Mouse (Mus musculus) cortical plate, adult 2 months (tissue): Measurements from ENCODE around the gene Cfap20. TPM values are rescaled to one million over a fixed set of nuclear protein-coding genes. Genes with fewer than 3 reads are reported as not detected.

Source experiments
- H3K27ac ChIP-seq: fragments of 200-500 bp; 2 replicates; pipeline ENCODE4 v1.5.1; 2012; ENCODE audit warnings: low read length, control low read depth, inconsistent platforms; ENCODE audit not compliant: insufficient read depth
- H3K4me1 ChIP-seq: fragments of 200-500 bp; 2 replicates; pipeline ENCODE4 v1.6.1; 2011; ENCODE audit warnings: low read length; ENCODE audit not compliant: control insufficient read depth, insufficient read depth
- H3K4me3 ChIP-seq: fragments of 200-500 bp; 2 replicates; pipeline ENCODE4 v1.5.1; 2011; ENCODE audit warnings: mild to moderate bottlenecking, low read length, control low read depth; ENCODE audit not compliant: insufficient read depth
- CTCF ChIP-seq: fragments of 200-500 bp; IDR thresholded peaks from 2 replicates; pipeline ENCODE4 v1.5.1; 2011; ENCODE audit warnings: mild to moderate bottlenecking, control low read depth, low read length; ENCODE audit not compliant: insufficient read depth; ENCODE audit errors: extremely low read depth
- POLR2A ChIP-seq: fragments of 200-500 bp; IDR thresholded peaks from 2 replicates; pipeline ENCODE4 v1.6.1; 2011; ENCODE audit warnings: mild to moderate bottlenecking, low read length, control low read depth; ENCODE audit not compliant: insufficient read depth; ENCODE audit errors: extremely low read depth
- polyA plus RNA-seq: library from polyadenylated mRNA; depleted of rRNA; stranded (reverse); fragments of >200 nt; gene quantifications from 2 replicates; pipeline ENCODE4 v1.2.3, GENCODE M21; 2012

The Cfap20 gene
- polyA plus RNA-seq, 1 experiment: 86.3 TPM

DNA sequence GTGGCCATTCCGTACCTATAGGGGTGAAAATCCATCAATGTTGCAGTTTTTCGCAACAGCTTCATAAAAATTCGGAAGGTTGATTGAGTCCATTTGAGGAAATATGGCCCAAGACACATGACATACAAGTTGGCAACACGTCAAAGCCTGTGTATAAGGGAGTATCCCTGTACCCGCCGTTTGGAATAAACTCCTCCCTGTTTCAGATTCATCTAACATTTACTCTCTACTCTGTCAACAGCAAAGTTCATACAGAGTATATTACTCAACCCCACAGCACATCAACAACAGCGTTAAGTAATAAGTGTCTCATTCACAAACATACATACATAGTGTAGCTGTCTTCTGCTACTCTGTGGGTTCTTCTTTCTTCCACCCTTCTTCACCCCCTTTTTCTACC is 10.0 kb downstream of the Cfap20 start:
- Histone ChIP-seq H3K4me3 (no peak overlapping the region), H3K27ac (no peak overlapping the region), H3K4me1 (peaks cover 13% of the 10 kb centered on the region)
- no peak for TF ChIP-seq POLR2A
- no peak for TF ChIP-seq CTCF

DNA sequence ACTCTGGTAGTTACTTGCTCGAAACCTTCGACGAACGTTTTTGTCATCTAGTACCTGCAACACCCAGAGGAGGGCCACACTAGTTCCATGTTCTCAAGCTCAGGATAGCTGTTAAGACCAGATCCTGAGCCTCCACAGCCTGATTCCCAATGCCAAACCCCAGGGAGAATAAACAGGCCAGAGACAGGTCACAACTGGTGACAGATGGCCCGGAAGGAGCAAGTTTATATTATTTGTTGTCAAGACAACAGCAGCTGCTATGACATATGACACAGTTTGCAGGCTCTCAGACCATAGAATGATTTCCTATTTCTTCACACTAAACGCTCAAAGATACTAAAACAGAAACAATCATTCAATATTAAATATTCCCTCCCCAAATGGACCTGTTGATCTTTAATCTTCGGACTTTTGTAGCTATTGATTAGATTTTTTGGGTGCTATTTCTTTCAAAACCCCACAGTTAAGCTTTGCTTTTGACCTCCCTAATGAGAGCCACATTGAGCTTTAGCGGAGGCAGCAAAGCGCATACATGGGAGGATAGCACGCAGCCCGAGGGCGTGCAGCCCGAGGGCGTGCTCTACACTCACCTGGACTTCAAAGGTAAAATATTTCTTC is 12.4 kb downstream of the Cfap20 start:
- TF ChIP-seq CTCF (no peak), POLR2A (no peak)
- Histone ChIP-seq H3K4me3 (no peak overlapping the region), H3K27ac (no peak overlapping the region), H3K4me1 (peaks cover 4% of the 10 kb centered on the region)

- Histone ChIP-seq H3K4me3 (no peak overlapping the region), H3K27ac (no peak overlapping the region), H3K4me1 (no peaks in the 10 kb centered on the region)
These were observed 23.2 kb downstream of the Cfap20 start for GRCm38 (mm10) chr8:95411309-95411972.

GRCm38 (mm10) chr8:95409518-95409917 is 25.2 kb downstream of the Cfap20 start:
- TF ChIP-seq POLR2A (no peak), CTCF (no peak)
- H3K27ac ChIP-seq: no peak overlapping the region
- H3K4me3 ChIP-seq: no peak overlapping the region
- no peaks in the 10 kb centered on the region for H3K4me1 ChIP-seq

More at GRCm38 (mm10) chr8:95411309-95411972, 23.2 kb downstream of the Cfap20 start:
- no peak for TF ChIP-seq POLR2A
- TF ChIP-seq CTCF: no peak

DNA sequence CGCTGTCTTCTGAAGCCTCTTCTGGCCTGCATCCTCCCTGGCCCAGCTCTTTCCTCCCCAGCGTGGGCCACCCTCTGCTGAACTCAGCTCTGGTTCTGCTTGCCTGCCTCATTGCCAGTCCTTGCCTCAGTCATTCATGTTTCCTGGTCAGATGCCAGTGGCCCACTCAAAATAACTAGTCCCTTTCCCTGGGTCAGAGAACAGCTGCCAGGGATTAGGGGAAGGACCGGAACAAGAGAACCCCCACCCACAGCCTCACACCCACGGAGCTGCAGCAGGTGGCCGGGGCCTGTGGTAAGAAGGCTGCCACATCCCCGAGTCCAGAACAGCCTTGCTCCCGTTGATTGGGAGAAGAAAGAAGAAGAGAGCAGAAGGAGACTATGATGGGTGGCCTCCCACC is 33.6 kb downstream of the Cfap20 start:
- Histone ChIP-seq H3K4me1 (no peaks in the 10 kb centered on the region), H3K27ac (no peak overlapping the region), H3K4me3 (no peak overlapping the region)
- no peak for TF ChIP-seq POLR2A
- no peak for TF ChIP-seq CTCF

DNA sequence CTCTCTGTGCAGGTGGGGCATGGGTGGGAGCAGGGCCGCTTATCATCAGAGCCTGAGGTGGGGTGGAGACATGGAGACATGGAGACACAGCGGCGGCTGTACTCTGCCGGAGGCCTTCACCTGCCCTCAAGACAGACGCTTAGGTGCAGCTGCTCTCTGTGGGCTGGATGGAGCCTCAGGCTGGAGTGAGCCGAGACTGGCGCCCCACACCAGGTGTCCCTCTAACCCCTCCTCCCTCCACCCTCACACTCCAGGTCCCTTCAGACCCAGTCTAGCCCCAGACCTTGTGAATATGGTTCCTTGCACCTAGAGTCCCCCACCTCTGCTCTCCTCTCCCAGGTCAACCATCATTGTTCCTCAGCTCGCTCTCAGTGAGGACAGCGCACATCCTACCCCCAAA is 35.5 kb downstream of the Cfap20 start:
- Histone ChIP-seq H3K4me1 (no peaks in the 10 kb centered on the region), H3K4me3 (no peak overlapping the region), H3K27ac (no peak overlapping the region)
- TF ChIP-seq CTCF (no peak), POLR2A (no peak)

DNA sequence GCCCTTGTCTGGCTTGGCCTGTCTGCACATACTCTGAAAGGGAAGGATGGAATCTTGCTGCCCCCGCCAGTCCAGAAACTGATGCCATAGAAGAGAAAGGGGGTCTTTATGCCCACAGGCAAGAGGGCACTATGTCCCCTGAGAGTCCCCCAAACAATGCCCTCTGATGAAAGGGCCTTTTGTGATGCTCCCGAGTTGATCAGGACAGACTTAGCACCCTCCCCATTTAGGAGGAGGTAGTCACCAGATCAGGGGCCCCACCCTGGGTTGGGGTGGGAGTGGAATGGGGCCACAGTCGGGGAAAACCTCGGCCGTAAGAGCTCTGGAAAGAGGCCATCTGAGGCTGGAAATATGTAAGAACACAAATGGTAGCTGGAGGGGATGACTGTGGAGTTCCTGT is 37.5 kb downstream of the Cfap20 start:
- H3K4me1 ChIP-seq: no peaks in the 10 kb centered on the region
- TF ChIP-seq CTCF (no peak), POLR2A (no peak)
- no peak overlapping the region for H3K4me3 ChIP-seq
- H3K27ac ChIP-seq: no peak overlapping the region

DNA sequence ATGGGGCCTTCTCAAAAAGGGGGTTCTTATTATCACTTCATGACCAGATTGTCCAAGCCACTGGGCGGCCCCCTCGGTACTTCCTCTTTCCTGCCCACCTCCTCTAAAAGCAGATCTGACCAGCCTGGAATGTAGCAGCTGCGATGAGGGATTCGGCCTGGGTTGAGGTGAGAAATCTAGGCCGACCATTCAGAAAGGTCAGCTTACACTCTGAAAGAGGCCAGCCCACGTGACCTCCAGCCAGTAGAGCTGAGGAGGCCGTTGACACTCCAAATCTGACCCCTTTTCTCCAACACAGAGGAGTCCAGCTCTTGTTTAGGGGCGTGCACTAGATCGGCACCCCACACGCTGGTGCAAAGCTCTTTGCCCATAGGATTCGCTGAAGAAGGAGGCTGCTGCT is 37.9 kb downstream of the Cfap20 start:
- H3K4me1 ChIP-seq: no peaks in the 10 kb centered on the region
- no peak overlapping the region for H3K4me3 ChIP-seq
- H3K27ac ChIP-seq: no peak overlapping the region
- no peak for TF ChIP-seq POLR2A
- no peak for TF ChIP-seq CTCF

DNA sequence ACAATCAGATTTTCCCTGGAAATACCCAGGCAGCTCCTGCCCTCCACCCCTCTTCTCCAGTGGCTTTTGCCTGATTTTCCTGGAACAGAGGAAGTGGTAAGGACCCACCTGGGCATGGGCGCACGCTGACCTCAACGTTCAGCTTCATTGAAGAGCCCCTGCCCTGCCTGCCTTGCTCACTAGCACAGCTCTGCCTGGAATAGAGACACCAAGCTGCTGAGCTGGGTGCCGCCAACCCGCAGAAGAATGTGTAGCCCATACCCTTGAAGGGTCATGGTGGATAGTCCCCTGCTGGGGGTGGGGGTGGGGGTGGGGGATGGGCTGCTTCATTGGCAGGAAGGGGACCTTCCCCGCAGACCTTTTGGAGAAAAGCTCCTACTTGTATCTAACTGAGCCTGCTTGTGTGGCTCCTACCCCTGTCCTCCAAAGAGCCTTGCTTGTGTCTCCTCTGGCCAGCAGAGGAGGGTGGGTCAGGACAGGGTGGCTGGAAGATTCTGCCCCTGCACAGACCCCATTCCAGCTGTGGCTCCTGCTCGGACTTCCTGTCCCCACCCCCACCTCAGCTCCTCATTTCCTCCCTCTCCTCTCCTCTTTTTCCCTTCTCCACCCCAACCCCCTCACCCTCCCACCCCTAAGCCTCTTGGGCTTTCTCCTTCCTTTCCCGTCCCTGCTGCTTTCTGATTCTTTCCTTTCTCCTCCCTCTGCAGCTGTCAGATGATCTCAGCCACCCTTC is 39.3 kb downstream of the Cfap20 start:
- Histone ChIP-seq H3K4me1 (no peaks in the 10 kb centered on the region), H3K4me3 (no peak overlapping the region), H3K27ac (no peak overlapping the region)
- TF ChIP-seq CTCF: no peak
- TF ChIP-seq POLR2A: no peak
